Mouse (Mus musculus) forelimb bud, embryonic 11.5 days (tissue): ENCODE results near the gene Itpr1.

Source experiments
- DNase-seq: peaks from one replicate; pipeline ENCODE4 v3.0.0-alpha.2; 2012; ENCODE audit warnings: low read depth, low spot score

Gene Itpr1

GRCm38 (mm10) chr6:108213481-108214293, 791 bp downstream of the Itpr1 start:
- no peak for DNase-seq

- DNase-seq: no peak
Observed at GRCm38 (mm10) chr6:108214294-108214925, 1.5 kb downstream of the Itpr1 start.

GRCm38 (mm10) chr6:108216091-108216490, 3.2 kb downstream of the Itpr1 start:
- DNase-seq: no peak

GRCm38 (mm10) chr6:108216832-108217231, 3.9 kb downstream of the Itpr1 start:
- no peak for DNase-seq

- no peak for DNase-seq
Observed at GRCm38 (mm10) chr6:108217987-108218386, 5.1 kb downstream of the Itpr1 start.

- DNase-seq: no peak
Observed at GRCm38 (mm10) chr6:108222435-108222834, 9.5 kb downstream of the Itpr1 start.

- no peak for DNase-seq
Observed at GRCm38 (mm10) chr6:108222875-108223274, 10.0 kb downstream of the Itpr1 start.

- no peak for DNase-seq
Observed at GRCm38 (mm10) chr6:108224361-108224760, 11.5 kb downstream of the Itpr1 start.

GRCm38 (mm10) chr6:108225027-108225426, 12.1 kb downstream of the Itpr1 start:
- no peak for DNase-seq

GRCm38 (mm10) chr6:108226230-108226629, 13.3 kb downstream of the Itpr1 start:
- no peak for DNase-seq

- DNase-seq: no peak
Observed at GRCm38 (mm10) chr6:108227461-108227860, 14.6 kb downstream of the Itpr1 start.

GRCm38 (mm10) chr6:108228048-108228447, 15.2 kb downstream of the Itpr1 start:
- no peak for DNase-seq

- no peak for DNase-seq
Observed at GRCm38 (mm10) chr6:108228601-108229000, 15.7 kb downstream of the Itpr1 start.

GRCm38 (mm10) chr6:108230608-108231007, 17.7 kb downstream of the Itpr1 start:
- DNase-seq: no peak

- no peak for DNase-seq
Observed at GRCm38 (mm10) chr6:108231892-108232710, 19.2 kb downstream of the Itpr1 start.

GRCm38 (mm10) chr6:108233070-108233469, 20.2 kb downstream of the Itpr1 start:
- no peak for DNase-seq

GRCm38 (mm10) chr6:108234536-108234935, 21.6 kb downstream of the Itpr1 start:
- no peak for DNase-seq

GRCm38 (mm10) chr6:108235680-108236123, 22.8 kb downstream of the Itpr1 start:
- DNase-seq: peak; percentile 67

- DNase-seq: no peak
Observed at GRCm38 (mm10) chr6:108236411-108236921, 23.6 kb downstream of the Itpr1 start.

GRCm38 (mm10) chr6:108236996-108237395, 24.1 kb downstream of the Itpr1 start:
- no peak for DNase-seq

GRCm38 (mm10) chr6:108237585-108237984, 24.7 kb downstream of the Itpr1 start:
- DNase-seq: no peak

GRCm38 (mm10) chr6:108238011-108238410, 25.1 kb downstream of the Itpr1 start:
- no peak for DNase-seq
